Mouse (Mus musculus) lung, postnatal 0 days (tissue): ENCODE measurements around the gene Coq2.

Experiments
- CTCF ChIP-seq: IDR thresholded peaks from 2 replicates; pipeline ENCODE4 v1.5.1; 2016; ENCODE audit warnings: antibody characterized with exemption, mild to moderate bottlenecking
- EP300 ChIP-seq: IDR thresholded peaks from 2 replicates; pipeline ENCODE4 v1.6.1; 2016; ENCODE audit warnings: antibody characterized with exemption, mild to moderate bottlenecking, control low read depth

- TF ChIP-seq CTCF, result no peak
- no peak for TF ChIP-seq EP300
Observed at GRCm38 (mm10) chr5:100607868-100608267, 67.1 kb downstream of the Coq2 start.
